In the genomic region with DNA sequence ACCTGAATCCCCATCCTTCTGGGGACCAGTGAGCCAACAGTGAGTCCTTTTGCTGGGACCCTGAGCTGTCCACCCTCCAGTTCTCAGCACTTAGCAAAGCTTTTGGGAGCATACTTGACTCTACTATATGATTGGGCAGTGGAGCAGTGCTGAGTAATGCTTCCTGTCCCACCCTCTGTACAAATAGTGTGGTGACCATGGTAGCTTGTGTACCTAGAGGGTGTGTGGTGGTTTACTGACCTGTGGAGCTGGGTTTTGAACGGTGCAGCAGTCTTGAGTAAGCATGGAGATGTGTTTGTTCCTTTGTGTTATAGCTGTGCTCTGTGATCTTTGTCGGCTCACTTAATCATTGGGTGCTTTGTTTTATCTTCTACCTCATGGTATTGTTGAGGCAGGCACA, we compare ENCODE assay signal across 22 mouse cellular contexts. TPM values are rescaled to one million over a fixed set of nuclear protein-coding genes. Genes with fewer than 3 reads are reported as not detected.
DNase-seq lines count a peak whose midpoint lies in the region; ATAC-seq and TF ChIP-seq lines count a peak whose summit lies in the region.
"Had no signal": no experiment of that assay in that cellular context is flagged by ENCODE, and none has a peak within 500 bp of the region (broad histone marks: within the 10 kb centered on the region; RNA-seq: fewer than 3 reads in every experiment).

No protein-coding gene starts in this region.

- H3K27ac ChIP-seq in liver, embryonic 13.5 days: no peak overlapping the region
- no peak overlapping the region for H3K27ac ChIP-seq in intestine, embryonic 15.5 days
- no peak overlapping the region for H3K27ac ChIP-seq in liver, embryonic 16.5 days (ENCODE audit: low read length)
- H3K27ac ChIP-seq in stomach, embryonic 16.5 days (ENCODE audit: low read length): 0 out of 2 replicates have a peak overlapping the region, but pooled peaks have one; percentile 38
- H3K27ac ChIP-seq in midbrain, postnatal 0 days (ENCODE audit: low read depth, low read length): no peak overlapping the region
- H3K27ac ChIP-seq: embryonic facial prominence, embryonic 10.5 days; forebrain, embryonic 15.5 days; heart, embryonic 13.5 days; hindbrain, embryonic 12.5 days had no signal

- no peaks in the 10 kb centered on the region for H3K36me3 ChIP-seq in liver, embryonic 13.5 days
- no peaks in the 10 kb centered on the region for H3K36me3 ChIP-seq in intestine, embryonic 15.5 days
- no peaks in the 10 kb centered on the region for H3K36me3 ChIP-seq in liver, embryonic 16.5 days (ENCODE audit: control insufficient read depth, insufficient read depth)
- no peaks in the 10 kb centered on the region for H3K36me3 ChIP-seq in stomach, embryonic 16.5 days (ENCODE audit: control insufficient read depth, insufficient read depth, low read length)
- no peaks in the 10 kb centered on the region for H3K36me3 ChIP-seq in midbrain, postnatal 0 days (ENCODE audit: insufficient read depth, low read length)
- H3K36me3 ChIP-seq: embryonic facial prominence, embryonic 10.5 days; forebrain, embryonic 15.5 days; heart, embryonic 13.5 days; hindbrain, embryonic 12.5 days had no signal

- 53% methylated on average over 2 of the region's 2 CpGs for WGBS in liver, embryonic 13.5 days (ENCODE audit: insufficient replicate concordance)
- 58% methylated on average over 2 of the region's 2 CpGs for WGBS in intestine, embryonic 15.5 days
- 51% methylated on average over 2 of the region's 2 CpGs for WGBS in liver, embryonic 16.5 days (ENCODE audit: insufficient replicate concordance)
- 62% methylated on average over 2 of the region's 2 CpGs for WGBS in stomach, embryonic 16.5 days
- WGBS in midbrain, postnatal 0 days: 91% methylated on average over 2 of the region's 2 CpGs

- no peak overlapping the region for H3K4me2 ChIP-seq in liver, embryonic 13.5 days
- H3K4me2 ChIP-seq in intestine, embryonic 15.5 days (replicated peaks): no peak overlapping the region
- H3K4me2 ChIP-seq in liver, embryonic 16.5 days (ENCODE audit: low read depth, low read length): no peak overlapping the region
- H3K4me2 ChIP-seq in stomach, embryonic 16.5 days (ENCODE audit: low read depth, low read length): no peak overlapping the region
- H3K4me2 ChIP-seq in midbrain, postnatal 0 days (ENCODE audit: low read depth, low read length, poor library complexity, severe bottlenecking): no peak overlapping the region
- H3K4me2 ChIP-seq: forebrain, embryonic 15.5 days; heart, embryonic 13.5 days; hindbrain, embryonic 12.5 days had no signal

- ATAC-seq in liver, embryonic 13.5 days (ENCODE audit: low read depth): peak; percentile 36; the same call in 1 of the 2 replicates
- peak; percentile 80; the same call in 1 of the 2 replicates for ATAC-seq in intestine, embryonic 15.5 days
- peak; percentile 45; the same call in 1 of the 2 replicates for ATAC-seq in liver, embryonic 16.5 days (ENCODE audit: low read depth)
- ATAC-seq in stomach, embryonic 16.5 days (ENCODE audit: insufficient read depth, low FRiP score): peak; percentile 92; the same call in 1 of the 2 replicates
- ATAC-seq in midbrain, postnatal 0 days (ENCODE audit: low FRiP score): no peak
- ATAC-seq: activated CD4-positive, CD25-positive, alpha-beta regulatory T cell, adult 4 months; forebrain, embryonic 15.5 days; Patski had no signal

- no peaks in the 10 kb centered on the region for H3K27me3 ChIP-seq in liver, embryonic 13.5 days
- H3K27me3 ChIP-seq in intestine, embryonic 15.5 days (replicated peaks): no peaks in the 10 kb centered on the region
- no peaks in the 10 kb centered on the region for H3K27me3 ChIP-seq in liver, embryonic 16.5 days (ENCODE audit: control insufficient read depth, insufficient read depth, low read depth, low read length)
- H3K27me3 ChIP-seq in stomach, embryonic 16.5 days (ENCODE audit: control insufficient read depth, insufficient read depth, low read length): no peaks in the 10 kb centered on the region
- H3K27me3 ChIP-seq in midbrain, postnatal 0 days (ENCODE audit: insufficient read depth, low read length): no peaks in the 10 kb centered on the region
- H3K27me3 ChIP-seq: CH12.LX; forebrain, embryonic 15.5 days; heart, embryonic 13.5 days; hindbrain, embryonic 12.5 days; Patski had no signal

- no peaks in the 10 kb centered on the region for H3K4me1 ChIP-seq in liver, embryonic 13.5 days (replicated peaks)
- no peaks in the 10 kb centered on the region for H3K4me1 ChIP-seq in intestine, embryonic 15.5 days (replicated peaks)
- no peaks in the 10 kb centered on the region for H3K4me1 ChIP-seq in liver, embryonic 16.5 days (ENCODE audit: control insufficient read depth, low read depth, low read length)
- H3K4me1 ChIP-seq in stomach, embryonic 16.5 days (ENCODE audit: control insufficient read depth, insufficient read depth, low read length): 0 out of 2 replicates have a peak, but pooled peaks cover 4% of the 10 kb centered on the region
- no peaks in the 10 kb centered on the region for H3K4me1 ChIP-seq in midbrain, postnatal 0 days (ENCODE audit: insufficient read depth, low read length)
- H3K4me1 ChIP-seq: embryonic facial prominence, embryonic 10.5 days; hindbrain, embryonic 12.5 days had no signal

- TF ChIP-seq CTCF in midbrain, postnatal 0 days (IDR thresholded peaks at IDR 0.05): no peak

- H3K9me3 ChIP-seq in liver, embryonic 13.5 days (replicated peaks): no peaks in the 10 kb centered on the region
- no peaks in the 10 kb centered on the region for H3K9me3 ChIP-seq in intestine, embryonic 15.5 days
- no peaks in the 10 kb centered on the region for H3K9me3 ChIP-seq in liver, embryonic 16.5 days (replicated peaks; ENCODE audit: control insufficient read depth, low read length)
- 0 out of 2 replicates have a peak, but pooled peaks cover 2% of the 10 kb centered on the region for H3K9me3 ChIP-seq in stomach, embryonic 16.5 days (replicated peaks; ENCODE audit: control insufficient read depth, low read length)
- H3K9me3 ChIP-seq in midbrain, postnatal 0 days (ENCODE audit: low read length): no peaks in the 10 kb centered on the region
- H3K9me3 ChIP-seq: embryonic facial prominence, embryonic 10.5 days; forebrain, embryonic 15.5 days; heart, embryonic 13.5 days; hindbrain, embryonic 12.5 days had no signal

- H3K9ac ChIP-seq in liver, embryonic 13.5 days: no peak overlapping the region
- no peak overlapping the region for H3K9ac ChIP-seq in intestine, embryonic 15.5 days
- H3K9ac ChIP-seq in liver, embryonic 16.5 days (ENCODE audit: low read depth, low read length): no peak overlapping the region
- H3K9ac ChIP-seq in stomach, embryonic 16.5 days (ENCODE audit: low read length): no peak overlapping the region
- no peak overlapping the region for H3K9ac ChIP-seq in midbrain, postnatal 0 days (replicated peaks; ENCODE audit: low read length, poor library complexity, severe bottlenecking)
- H3K9ac ChIP-seq: forebrain, embryonic 15.5 days; heart, embryonic 13.5 days; hindbrain, embryonic 12.5 days had no signal

- DNase-seq in liver, embryonic 13.5 days: no peak
- no peak for DNase-seq in liver
- no peak for DNase-seq in ovary, postnatal 36 days (ENCODE audit: low spot score)
- DNase-seq in midbrain, postnatal 0 days (ENCODE audit: low spot score): no peak
- no peak for DNase-seq in adrenal gland, adult 2 months
- DNase-seq: adrenal gland, postnatal 25 days; cerebellum, adult 18-20 months; cerebellum, adult 9-11 months; cerebellum, postnatal 36 days; gastrocnemius, postnatal 36 days; heart, adult 11 months; heart, postnatal 36 days had no signal

- no peak overlapping the region for H3K4me3 ChIP-seq in liver, embryonic 13.5 days (replicated peaks)
- H3K4me3 ChIP-seq in intestine, embryonic 15.5 days (replicated peaks): no peak overlapping the region
- H3K4me3 ChIP-seq in liver, embryonic 16.5 days (ENCODE audit: low read depth, low read length): no peak overlapping the region
- no peak overlapping the region for H3K4me3 ChIP-seq in stomach, embryonic 16.5 days (replicated peaks; ENCODE audit: low read length)
- no peak overlapping the region for H3K4me3 ChIP-seq in midbrain, postnatal 0 days (ENCODE audit: low read depth, low read length)
- H3K4me3 ChIP-seq: embryonic facial prominence, embryonic 10.5 days; forebrain, embryonic 15.5 days; heart, embryonic 13.5 days; hindbrain, embryonic 12.5 days had no signal

RNA-seq across cellular contexts. Expression of gene Slc1a4, which starts 13.9 kb away (rescaled TPM):
- polyA plus RNA-seq in liver, embryonic 13.5 days (2015; fragmentation: Nextera tagmentation; extraction: Ambion mirVana): 7.3 and 9.0 TPM in 2 replicates
- 12.5 and 13.1 TPM in 2 replicates for polyA plus RNA-seq in intestine, embryonic 15.5 days (2015; fragmentation: Nextera tagmentation; extraction: Ambion mirVana)
- polyA plus RNA-seq in liver, embryonic 16.5 days (2015; fragmentation: Nextera tagmentation; extraction: Ambion mirVana): 14.6 and 15.0 TPM in 2 replicates
- 18.9 and 21.3 TPM in 2 replicates for polyA plus RNA-seq in stomach, embryonic 16.5 days (2015; fragmentation: Nextera tagmentation; extraction: Ambion mirVana)
- total RNA-seq in midbrain, postnatal 0 days (2014; rRNA removed): 177 and 180 TPM in 2 replicates
- polyA plus RNA-seq in midbrain, postnatal 0 days (2015; fragmentation: Nextera tagmentation; extraction: Ambion mirVana): 70.3 and 76.5 TPM in 2 replicates
- 1 to 10 TPM; 8.9 to 9.5 TPM for total RNA-seq in adrenal gland, adult 2 months (2021)
- 4.4 and 5.5 TPM in 2 replicates for polyA plus RNA-seq in adrenal gland, adult 2 months (2012; rRNA removed)
